Mouse (Mus musculus) adrenal gland, adult (tissue): ENCODE measurements around the gene Acsbg1.
"Not testable (repeated sequence)": the region's sequence is repeated elsewhere in the genome, so short reads cannot be mapped to it uniquely, and the experiment has no call there.

Experiments
- DNase-seq, 2 experiments: peaks; one replicate each; pipeline ENCODE4 v3.0.0; 2022 to 2023; ENCODE audit warnings: low spot score in 1 of 2; ENCODE audit not compliant: inconsistent age in 2 of 2

The Acsbg1 gene

DNA sequence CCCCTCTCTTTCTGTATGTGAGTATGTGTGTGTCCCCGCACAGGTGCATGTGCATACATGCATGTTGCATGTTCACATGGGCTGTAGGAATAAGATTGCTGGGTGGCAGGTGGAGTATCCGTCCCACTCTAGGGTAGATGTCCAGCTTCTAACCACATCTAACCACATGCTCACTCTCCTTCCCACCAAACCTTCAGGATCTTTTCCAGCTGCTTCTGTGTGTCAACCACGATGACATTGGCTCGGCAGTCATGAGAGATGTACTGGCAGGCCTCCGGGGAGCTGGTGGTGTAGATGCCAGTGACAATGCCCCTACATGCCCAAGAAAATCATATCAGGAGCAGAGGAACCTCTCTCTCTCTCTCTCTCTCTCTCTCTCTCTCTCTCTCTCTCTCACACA lies 34.4 kb downstream of the Acsbg1 start:
- no peak for DNase-seq

DNA sequence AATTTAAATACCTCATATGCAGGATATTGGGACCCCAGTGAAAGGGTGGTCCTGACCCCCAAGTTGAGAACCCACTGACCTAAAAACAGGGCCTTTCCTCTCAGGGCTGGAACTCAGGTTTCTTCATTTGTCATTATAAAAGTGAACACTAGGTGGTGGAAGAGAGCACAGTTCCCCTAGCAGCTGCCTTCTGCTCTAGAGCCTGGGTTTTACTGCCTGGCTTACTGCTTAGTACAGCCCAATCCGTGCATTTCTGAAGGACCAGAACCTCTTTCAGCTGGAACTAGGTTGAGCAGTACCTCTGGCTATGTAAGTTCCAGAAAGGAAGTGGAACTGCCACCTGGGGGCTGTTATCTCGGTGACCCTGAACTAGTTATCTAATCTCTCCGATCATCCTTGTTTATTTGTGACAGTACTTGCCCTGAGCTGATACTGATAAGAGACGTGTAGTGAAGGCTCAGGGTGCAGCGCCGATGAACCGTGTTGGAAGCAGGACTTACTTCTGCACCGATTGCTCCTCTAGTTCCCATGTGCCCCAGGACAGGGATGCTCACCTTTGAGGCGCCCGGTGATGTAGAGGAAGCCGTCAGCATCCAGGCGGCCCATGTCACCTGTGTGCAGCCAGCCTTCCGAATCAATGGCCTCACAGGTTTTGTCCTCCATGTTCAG lies 47.4 kb downstream of the Acsbg1 start:
- peak; percentile 34 to 85 for DNase-seq

DNA sequence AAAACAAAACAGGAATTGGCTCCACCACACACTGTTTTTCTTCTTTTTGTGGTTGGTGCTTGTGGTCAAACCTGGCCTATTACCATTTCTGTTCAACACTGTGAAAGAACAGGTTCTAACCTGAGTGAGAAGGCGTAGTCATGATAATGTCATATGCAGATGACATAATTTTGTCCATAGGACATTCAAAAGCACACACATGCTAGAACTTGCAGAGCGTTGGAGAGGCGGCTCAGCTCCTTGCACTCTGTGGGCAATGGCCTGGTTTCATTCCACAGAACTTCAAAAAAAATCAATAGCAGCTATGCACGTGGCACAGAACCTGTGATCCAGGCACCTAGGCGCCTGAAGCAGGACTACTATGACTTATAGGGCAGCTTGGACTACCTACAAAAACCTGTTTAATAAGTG lies 48.9 kb downstream of the Acsbg1 start:
- DNase-seq = no peak

DNA sequence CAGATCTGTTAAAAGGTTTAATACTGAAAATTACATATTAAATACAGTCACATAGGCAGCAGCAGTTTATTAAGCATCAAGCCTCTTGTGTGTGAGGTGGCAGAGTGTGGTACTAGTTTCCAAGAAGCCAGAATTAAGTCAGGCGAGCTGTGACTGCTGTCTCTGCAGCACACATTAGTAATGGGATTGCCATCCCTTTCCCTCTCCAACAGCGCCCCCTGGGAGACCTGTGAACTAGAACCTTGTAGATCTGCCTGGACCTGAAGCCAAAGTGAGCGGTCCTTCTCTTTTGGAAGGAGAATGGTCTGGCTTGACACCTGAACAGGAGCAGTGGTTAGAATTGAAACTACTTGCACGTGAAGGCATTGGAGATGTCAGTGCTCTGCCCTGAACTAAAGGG lies 56.8 kb downstream of the Acsbg1 start:
- DNase-seq = peak; percentile 62 to 89

DNA sequence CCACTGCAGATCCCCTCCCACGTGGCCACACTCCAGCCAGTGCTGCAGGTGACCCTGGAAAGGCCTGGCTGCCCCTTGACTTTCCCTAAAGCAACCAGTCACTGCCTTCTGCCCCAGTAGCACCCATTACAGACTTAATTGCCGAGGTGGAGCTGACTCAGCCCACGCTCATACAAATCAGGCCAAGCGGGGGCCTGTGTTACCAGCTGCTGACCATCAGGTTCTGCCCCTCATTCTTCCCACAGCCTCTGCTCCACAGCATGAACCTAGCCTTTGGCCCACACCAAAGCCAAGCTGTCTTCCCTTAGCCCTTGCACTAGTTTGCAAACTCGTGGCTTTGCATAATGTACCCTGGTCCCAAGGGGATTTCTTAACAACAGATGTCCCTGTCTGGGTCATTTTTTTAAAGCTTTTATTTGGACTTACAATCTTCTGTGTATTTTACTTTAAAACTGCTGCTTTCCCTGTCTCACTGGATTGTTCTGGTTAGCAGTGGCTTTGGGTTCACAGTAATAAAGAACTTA lies 57.5 kb downstream of the Acsbg1 start:
- DNase-seq = peak; percentile 32 to 73

DNA sequence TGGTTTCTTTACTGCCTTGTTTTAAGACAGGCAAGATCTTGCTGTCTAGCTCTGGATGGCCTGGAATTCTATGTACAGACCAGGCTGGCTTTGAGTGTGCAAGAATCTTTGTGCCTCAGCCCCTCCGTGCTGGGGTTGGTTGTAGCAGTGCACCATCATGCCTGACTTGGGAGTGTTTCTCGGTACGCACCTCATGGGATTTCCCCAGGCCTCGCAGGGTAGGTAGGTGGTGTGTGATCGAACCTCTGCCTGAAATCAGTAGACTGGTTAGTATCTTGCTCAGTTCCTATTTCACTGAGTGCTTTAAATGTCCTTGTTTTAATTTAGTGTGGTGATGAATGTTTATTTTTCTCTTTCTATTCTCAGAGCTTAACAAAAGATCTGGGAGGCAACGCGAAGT lies 58.8 kb downstream of the Acsbg1 start:
- DNase-seq = no peak

DNA sequence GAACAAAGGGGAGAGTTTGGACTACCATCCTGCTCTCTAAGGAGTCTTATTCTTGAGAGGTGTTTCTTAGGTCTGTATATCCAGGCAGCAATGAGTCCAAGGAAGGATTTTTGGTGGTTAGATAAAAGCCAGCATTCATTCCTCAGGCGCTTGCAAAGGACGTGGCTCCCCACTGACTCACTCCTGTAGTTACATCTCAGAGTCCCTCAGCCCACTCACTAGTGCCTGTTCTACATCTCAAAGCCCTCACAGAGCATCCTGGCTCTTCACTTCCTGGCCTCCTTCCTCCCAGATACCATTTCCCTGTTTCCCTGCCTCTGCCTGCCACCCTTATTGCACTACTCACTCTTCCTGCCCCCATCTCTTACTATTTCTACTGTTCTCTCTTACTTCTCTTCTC lies 59.3 kb downstream of the Acsbg1 start:
- DNase-seq = no peak

DNA sequence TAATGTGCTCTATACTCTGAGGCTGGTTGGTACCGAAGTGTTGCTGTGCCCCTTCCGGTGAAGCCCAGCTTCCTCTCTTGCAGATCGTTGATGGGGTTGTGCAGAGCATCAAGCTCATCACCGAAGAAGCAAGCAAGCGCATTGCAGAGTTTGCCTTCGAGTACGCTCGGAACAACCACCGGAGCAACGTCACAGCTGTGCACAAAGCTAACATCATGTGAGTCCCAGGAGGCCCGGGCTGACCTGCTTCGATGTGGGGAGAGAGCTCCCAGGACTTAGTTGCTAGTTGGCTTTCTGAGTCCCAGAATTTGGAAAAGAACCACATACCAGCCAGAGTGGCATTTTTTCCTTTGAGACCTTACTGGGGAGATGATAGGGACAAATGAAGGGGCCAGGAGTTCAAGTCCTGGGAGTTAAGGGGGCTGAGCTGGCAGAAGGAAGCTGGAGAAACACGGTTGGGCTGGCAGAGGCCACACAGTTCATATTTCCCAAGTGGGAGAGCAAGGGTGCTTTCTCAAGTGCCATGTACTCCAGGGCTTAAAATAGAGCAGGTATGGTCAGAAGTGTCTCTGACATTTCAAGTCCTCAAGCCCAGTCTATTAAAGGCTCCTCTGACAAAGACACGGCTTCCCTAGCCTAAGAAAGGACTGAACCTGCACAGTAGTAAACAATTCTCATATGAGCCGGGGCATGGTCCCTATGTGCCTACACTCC lies 64.8 kb downstream of the Acsbg1 start:
- DNase-seq = no peak

DNA sequence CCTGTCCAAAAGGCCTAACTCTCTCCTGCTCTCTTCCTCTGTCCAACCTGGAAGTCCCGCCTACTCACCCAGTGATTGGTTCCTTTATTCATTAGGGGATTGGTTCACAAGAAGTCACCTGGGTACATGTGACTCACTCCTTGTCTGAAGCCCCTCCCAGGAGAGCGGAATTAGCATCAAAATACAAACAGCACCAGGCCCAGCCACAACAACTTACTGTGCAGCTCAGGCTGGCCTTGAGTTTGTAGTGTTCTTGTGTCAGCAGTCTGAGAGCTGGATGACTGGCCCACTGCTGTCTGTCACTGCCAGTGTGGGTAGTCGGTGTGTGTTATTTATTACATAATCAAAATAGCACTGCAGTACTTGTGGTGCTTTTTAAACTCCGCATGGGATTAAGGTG lies 68.0 kb downstream of the Acsbg1 start:
- peak; percentile 66 to 76 for DNase-seq

DNA sequence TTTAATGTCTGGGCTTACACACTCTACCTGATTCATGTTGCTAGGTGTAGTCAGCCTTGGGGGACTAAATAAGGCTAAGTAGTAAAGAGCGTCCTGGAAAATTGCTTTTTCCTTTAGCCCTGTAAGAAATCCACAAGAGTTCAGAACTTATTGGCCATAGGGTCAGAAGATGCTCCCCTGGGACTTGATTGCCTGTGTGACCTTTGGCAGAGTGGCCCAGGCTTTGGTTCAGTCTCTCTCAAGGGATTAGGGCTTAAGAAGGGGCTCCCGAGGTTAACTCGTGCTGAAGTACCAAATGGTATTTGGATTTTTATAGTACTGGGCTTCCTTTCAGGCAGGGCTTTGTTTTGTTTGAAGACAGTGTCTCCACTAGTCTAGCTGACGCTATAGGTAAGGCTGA lies 73.8 kb downstream of the Acsbg1 start:
- peak in 1 of 2 experiments; percentile 56 for DNase-seq

DNA sequence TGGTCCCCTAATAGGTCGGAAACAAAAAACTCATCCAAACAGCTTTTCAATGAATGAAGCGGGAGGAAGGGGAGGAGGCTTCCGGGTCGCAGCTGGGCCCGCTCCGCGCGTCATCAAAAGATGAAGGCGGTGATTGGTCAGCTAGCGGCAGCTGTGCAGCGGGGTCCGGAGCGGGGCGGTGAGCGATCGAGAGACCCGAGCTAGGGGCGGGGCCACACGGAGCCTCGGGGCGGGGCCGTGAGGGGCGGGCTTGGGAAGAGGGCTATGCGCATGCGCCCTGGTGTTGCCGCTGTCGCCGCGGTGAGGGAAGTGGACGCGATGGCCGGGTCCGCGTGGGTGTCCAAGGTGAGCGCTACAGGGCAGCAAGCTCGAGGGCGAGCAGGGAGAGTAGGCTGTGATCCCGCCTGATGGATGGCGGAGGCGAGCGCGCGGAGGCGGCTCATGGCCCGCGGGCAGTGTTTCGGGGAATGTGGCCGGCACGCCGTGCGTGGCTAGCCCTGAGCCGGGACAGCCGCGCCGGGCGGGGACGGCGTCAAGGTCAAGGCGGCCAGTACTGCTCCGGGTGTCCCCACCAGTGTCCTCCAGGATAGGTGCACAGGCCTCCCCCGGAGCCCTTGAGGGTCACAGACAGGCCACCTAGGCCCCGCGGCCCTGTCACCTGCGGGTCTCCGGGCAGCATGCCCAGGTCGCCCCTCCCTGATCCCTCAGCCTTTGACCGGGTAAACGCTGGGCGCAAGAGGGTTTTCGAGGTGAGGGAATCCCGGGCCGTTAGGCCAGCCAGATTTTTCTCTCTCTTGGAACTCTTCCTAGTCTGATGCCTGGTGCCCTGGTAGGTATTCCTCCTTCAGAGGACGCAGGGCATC lies 75.2 kb downstream of the Acsbg1 start, which contains the start of gene Idh3a:
TSS of gene Idh3a (plus strand) at position 136 of the 863 bp plus-strand sequence.
- DNase-seq = peak; percentile 99 to 100

DNA sequence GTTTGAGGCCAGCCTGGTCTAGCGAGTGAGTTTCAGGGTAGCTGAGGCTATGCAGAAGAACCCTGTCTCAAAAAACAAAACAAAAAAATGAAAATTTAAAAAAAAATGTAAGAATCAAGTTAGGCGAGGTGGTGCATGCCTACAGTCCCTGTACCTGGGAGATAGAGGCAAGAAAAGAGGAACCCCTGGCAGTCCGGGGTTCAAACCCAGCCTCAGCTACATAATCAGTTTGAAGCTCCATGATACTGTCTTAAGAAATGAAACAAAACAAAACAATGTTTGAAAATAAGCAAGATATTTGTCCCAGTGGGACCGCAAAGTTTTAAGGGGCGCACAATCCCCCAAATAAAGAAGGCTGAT lies 75.9 kb downstream of the Acsbg1 start:
- no peak for DNase-seq

DNA sequence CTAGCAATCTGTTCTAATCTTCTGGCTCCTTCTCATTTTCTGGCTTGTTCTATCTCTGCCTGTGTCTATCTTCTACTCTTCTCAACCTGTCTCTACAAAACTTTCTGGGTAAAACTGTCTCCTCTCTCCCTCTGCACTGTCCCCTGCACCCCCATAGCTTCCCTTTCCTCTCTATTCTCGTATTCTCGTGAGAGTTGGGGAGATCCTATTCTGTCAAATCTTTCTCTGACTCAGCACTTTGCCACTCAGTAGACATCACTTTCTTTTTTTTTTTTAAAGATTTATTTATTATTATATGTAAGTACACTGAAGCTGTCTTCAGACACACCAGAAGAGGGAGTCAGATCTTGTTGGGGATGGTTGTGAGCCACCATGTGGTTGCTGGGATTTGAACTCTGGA lies 77.5 kb downstream of the Acsbg1 start:
- DNase-seq = not testable (repeated sequence)

DNA sequence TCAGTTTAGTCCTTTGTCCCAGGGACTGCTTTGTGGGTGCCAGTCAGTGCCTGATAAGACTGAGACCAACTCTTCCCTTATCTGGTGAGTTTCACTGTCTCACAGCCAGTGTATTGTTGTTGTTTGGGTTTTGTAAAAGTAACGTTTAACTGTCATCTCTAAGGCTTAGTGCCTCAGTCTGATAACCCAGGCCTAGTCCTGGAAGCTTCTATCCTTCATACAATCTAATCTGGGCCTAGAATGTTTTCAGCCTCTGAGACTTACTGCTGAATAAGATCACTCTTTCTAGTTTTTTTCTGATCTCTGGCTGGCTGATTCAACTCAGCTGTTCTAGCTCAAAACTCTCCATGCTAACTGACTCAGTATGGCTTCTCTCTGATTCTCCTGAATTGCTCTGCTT lies 78.0 kb downstream of the Acsbg1 start:
- no peak for DNase-seq

DNA sequence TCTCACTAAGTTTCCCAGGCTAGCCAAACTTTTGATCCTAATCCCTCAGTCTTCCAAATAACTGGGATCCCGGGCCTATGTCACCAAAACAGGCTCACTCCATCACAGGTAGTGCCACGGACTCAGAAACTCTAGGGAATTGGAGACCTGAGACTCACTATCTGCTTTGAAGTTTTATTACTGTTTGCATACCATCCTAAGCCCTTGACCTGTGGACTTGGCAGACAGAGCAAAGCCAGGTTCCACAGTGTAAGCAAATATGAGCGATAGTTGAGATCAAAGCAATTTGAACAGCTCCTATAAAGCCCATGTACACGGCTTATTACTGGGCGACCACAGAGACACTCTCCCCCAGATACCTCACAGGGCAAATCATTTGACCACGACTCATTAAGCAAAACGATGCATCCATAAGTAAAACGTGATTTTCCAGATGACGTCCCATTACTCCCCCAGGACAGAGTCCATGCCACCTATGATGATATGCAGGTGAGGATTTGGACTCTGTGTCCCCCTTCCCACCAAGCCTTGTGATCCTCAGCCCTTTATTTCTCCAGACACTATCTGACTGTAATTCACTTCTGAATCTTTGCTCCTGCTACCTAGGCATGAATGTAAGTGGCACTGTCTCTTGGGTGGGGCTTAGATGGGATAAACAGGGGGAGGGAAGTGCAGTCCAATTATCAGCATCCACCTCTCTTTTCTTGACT lies 90.4 kb downstream of the Acsbg1 start:
- DNase-seq = peak in 1 of 2 experiments; percentile 61

DNA sequence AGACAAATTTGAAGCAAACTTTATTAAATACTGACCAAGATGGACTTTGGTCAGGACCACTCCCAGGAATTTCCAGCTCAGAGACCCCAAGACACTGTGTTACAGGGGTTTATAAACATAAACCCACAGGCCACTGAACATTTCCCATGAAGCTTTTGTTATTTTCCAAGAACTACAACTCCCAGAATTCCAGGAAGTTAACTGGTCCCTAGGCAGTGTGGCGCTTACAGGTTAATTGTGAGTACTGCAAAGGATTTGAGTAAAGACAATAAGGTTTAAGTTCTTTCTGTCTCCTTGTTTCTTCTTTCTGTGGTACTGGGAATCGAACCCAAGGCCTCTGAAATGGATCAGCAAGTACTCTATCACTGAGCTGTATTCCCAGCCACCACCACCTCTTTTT lies 92.9 kb downstream of the Acsbg1 start:
- DNase-seq = no peak

DNA sequence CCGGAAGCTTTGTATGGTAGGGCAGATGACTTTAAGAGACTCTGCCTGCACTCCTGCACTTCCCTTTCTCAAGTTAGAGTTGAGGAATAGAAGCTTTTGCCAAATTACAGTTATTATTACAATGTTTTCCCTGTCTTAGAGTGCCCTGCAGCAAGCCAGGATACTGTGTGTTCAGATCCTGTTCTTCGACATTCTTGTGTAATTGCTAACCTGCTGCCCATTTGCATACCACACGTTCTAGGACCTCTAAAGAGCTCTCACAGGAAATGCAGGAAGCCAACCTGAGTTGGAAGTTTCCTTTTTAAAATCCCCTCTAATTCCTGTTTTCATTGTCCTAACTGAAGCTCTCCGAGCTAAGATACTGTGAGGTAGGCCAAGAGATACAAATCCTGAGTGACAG lies 94.7 kb downstream of the Acsbg1 start:
- DNase-seq = no peak

DNA sequence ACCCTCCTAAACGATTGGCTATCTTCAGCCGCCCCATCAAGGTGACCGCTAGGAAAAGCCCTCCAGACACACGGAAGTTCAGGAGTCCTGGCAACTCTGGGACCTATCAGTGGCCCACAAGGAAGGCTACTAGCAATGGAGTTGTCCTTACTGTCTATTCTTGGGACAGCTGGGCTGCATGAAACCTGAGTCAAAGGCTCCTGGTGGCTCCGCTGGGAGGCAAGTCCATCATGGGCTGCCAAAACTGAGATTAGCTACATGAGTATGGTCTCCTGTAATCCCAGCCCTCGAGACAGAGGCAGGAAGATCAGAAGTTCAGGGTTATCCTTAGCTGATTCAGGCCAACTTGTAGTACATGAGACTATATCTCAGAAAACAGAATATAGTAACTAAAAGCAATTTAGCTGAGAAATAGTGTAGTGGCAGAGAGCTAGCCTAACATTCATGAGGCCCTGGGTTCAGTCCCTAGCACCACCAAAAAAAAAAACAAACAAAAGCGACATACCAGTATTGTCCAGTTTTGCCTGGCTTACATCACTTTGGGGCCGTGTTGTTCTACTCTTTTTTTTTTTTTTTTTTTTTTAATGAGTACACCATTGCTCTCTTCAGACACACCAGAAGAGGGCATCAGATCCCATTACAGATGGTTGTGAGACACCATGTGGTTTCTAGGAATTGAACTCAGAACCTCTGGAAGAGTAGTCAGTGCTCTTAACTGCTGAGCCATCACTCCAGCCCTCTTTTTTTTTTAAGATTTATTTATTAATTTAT lies 100.7 kb downstream of the Acsbg1 start:
- DNase-seq = no peak

DNA sequence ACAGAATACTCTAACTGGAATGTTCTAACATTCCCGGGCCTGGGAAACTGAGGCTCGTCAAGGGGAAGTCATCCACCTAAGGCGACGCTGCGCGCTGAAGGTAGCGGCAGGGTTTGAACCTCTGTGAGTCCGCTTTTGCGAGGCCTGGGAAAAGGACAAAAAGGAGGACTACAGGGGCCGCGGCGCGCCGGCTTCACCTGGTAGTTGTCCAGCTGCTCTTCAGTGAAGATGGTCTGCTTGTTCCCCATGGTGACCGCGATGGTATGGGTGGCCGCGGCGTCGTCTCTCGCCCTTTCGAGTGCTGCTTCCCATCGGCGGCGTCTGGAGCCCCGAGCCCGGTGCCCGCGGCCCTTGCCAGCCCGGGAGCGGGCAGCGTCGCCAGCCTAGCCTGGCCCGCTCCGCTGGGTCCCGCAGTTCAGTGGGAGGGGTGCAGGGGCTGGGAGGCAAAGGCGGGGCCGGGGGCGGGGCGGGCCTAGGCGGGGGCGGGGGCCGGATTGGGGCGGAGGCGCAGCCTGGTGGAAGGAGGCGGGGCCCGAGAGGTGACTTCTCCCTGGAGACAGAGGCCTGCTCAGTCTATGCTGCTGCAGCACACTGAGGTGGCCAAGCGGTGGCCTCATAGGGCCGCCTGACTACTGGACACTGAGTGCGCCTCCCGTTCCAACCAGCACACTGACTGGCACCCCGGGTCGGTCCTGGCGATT lies 101.7 kb downstream of the Acsbg1 start, which contains the start of gene Cib2:
TSS of gene Cib2 (minus strand) at position 448 of the 701 bp plus-strand sequence.
- DNase-seq = peak; percentile 92 to 95
